Mouse (Mus musculus) cerebellum, postnatal 14 days (tissue): ENCODE measurements around the gene Tpt1.
A peak's percentile ranks its signal among the peaks of the same experiment; 100 is the strongest.
"Not testable (repeated sequence)": the region's sequence is repeated elsewhere in the genome, so short reads cannot be mapped to it uniquely, and the experiment has no call there.

Experiments used
- DNase-seq, 2 experiments: peaks; one replicate each; pipeline ENCODE4 v3.0.0; 2021; ENCODE audit warnings: mixed read lengths in 2 of 2

Gene Tpt1

GRCm38 (mm10) chr14:75844867-75845697, at the start of gene Tpt1:
Gene Tpt1 (plus strand): TSS chr14:75845093.
- DNase-seq = peak; percentile 98 to 99

GRCm38 (mm10) chr14:75795918-75796317, 49.0 kb upstream of the Tpt1 start:
- DNase-seq = no peak

- no peak for DNase-seq
These were observed 47.0 kb upstream of the Tpt1 start for GRCm38 (mm10) chr14:75797769-75798386.

GRCm38 (mm10) chr14:75807800-75808199, 37.1 kb upstream of the Tpt1 start:
- DNase-seq = no peak

GRCm38 (mm10) chr14:75809931-75810330, 35.0 kb upstream of the Tpt1 start:
- DNase-seq = no peak

GRCm38 (mm10) chr14:75818528-75818927, 26.4 kb upstream of the Tpt1 start:
- no peak for DNase-seq

- no peak for DNase-seq
These were observed 25.6 kb upstream of the Tpt1 start for GRCm38 (mm10) chr14:75819341-75819740.

- peak in 1 of 2 experiments; percentile 12 for DNase-seq
These were observed 24.9 kb upstream of the Tpt1 start for GRCm38 (mm10) chr14:75820007-75820406.

GRCm38 (mm10) chr14:75826851-75827410, 18.0 kb upstream of the Tpt1 start:
- no peak for DNase-seq

GRCm38 (mm10) chr14:75828221-75828620, 16.7 kb upstream of the Tpt1 start:
- DNase-seq = no peak

- peak; percentile 96 for DNase-seq
These were observed 15.8 kb upstream of the Tpt1 start for GRCm38 (mm10) chr14:75828866-75829806.

GRCm38 (mm10) chr14:75829817-75830216, 15.1 kb upstream of the Tpt1 start:
- not testable (repeated sequence) for DNase-seq

GRCm38 (mm10) chr14:75832031-75832430, 12.9 kb upstream of the Tpt1 start:
- no peak for DNase-seq

GRCm38 (mm10) chr14:75832982-75833381, 11.9 kb upstream of the Tpt1 start:
- no peak for DNase-seq

GRCm38 (mm10) chr14:75833546-75834250, 11.2 kb upstream of the Tpt1 start:
- DNase-seq = no peak

- peak in 1 of 2 experiments; percentile 29 for DNase-seq
These were observed 10.6 kb upstream of the Tpt1 start for GRCm38 (mm10) chr14:75834251-75834738.

GRCm38 (mm10) chr14:75834739-75835381, 10.0 kb upstream of the Tpt1 start:
- DNase-seq = peak in 1 of 2 experiments; percentile 49

- no peak for DNase-seq
These were observed 8.3 kb upstream of the Tpt1 start for GRCm38 (mm10) chr14:75836579-75836978.

GRCm38 (mm10) chr14:75837048-75837916, 7.6 kb upstream of the Tpt1 start:
- DNase-seq = no peak

- not testable (repeated sequence) for DNase-seq
These were observed 3.1 kb upstream of the Tpt1 start for GRCm38 (mm10) chr14:75841758-75842157.
